Comparison of ENCODE assay signal across 16 mouse cellular contexts in genomic region chr1:33673158-33673960, GRCm38 (mm10). TPM values are rescaled to one million over a fixed set of nuclear protein-coding genes. Genes with fewer than 3 reads are reported as not detected.
DNase-seq lines count a peak whose midpoint lies in the region; ATAC-seq and TF ChIP-seq lines count a peak whose summit lies in the region.
"Had no signal": no experiment of that assay in that cellular context is flagged by ENCODE, and none has a peak within 500 bp of the region (broad histone marks: within the 10 kb centered on the region; RNA-seq: fewer than 3 reads in every experiment).

No protein-coding gene starts in this region.

- TF ChIP-seq POLR2A in myocyte (IDR thresholded peaks at IDR 0.05; ENCODE audit: insufficient read length, low read depth): no peak

- H3K9ac ChIP-seq in neural tube, embryonic 15.5 days (replicated peaks): no peak overlapping the region
- no peak overlapping the region for H3K9ac ChIP-seq in forebrain, postnatal 0 days
- H3K9ac ChIP-seq: embryonic facial prominence, embryonic 15.5 days; liver, embryonic 12.5 days; midbrain, embryonic 15.5 days had no signal

- no peak overlapping the region for H3K27ac ChIP-seq in heart, embryonic 10.5 days
- H3K27ac ChIP-seq in neural tube, embryonic 15.5 days (replicated peaks): no peak overlapping the region
- H3K27ac ChIP-seq in forebrain, postnatal 0 days (ENCODE audit: low read depth, low read length): no peak overlapping the region
- H3K27ac ChIP-seq: embryonic facial prominence, embryonic 15.5 days; hindbrain, embryonic 10.5 days; liver, embryonic 12.5 days; midbrain, embryonic 15.5 days had no signal

- no peaks in the 10 kb centered on the region for H3K9me3 ChIP-seq in heart, embryonic 10.5 days
- no peaks in the 10 kb centered on the region for H3K9me3 ChIP-seq in neural tube, embryonic 15.5 days (replicated peaks)
- no peaks in the 10 kb centered on the region for H3K9me3 ChIP-seq in forebrain, postnatal 0 days (ENCODE audit: low read length)
- H3K9me3 ChIP-seq: embryonic facial prominence, embryonic 15.5 days; hindbrain, embryonic 10.5 days; liver, embryonic 12.5 days; midbrain, embryonic 15.5 days had no signal

- H3K36me3 ChIP-seq in heart, embryonic 10.5 days: no peaks in the 10 kb centered on the region
- H3K36me3 ChIP-seq in myocyte (ENCODE audit: control insufficient read depth, insufficient read depth): no peaks in the 10 kb centered on the region
- H3K36me3 ChIP-seq in neural tube, embryonic 15.5 days: no peaks in the 10 kb centered on the region
- no peaks in the 10 kb centered on the region for H3K36me3 ChIP-seq in forebrain, postnatal 0 days (ENCODE audit: insufficient read depth)
- H3K36me3 ChIP-seq: embryonic facial prominence, embryonic 15.5 days; hindbrain, embryonic 10.5 days; liver, embryonic 12.5 days; midbrain, embryonic 15.5 days had no signal

- peak overlapping the region; percentile 53 for H3K4me2 ChIP-seq in myocyte (ENCODE audit: low read depth)
- no peak overlapping the region for H3K4me2 ChIP-seq in neural tube, embryonic 15.5 days
- H3K4me2 ChIP-seq in forebrain, postnatal 0 days (ENCODE audit: low read depth): no peak overlapping the region
- H3K4me2 ChIP-seq: embryonic facial prominence, embryonic 15.5 days; liver, embryonic 12.5 days; midbrain, embryonic 15.5 days had no signal

- no peak for ATAC-seq in neural tube, embryonic 15.5 days (ENCODE audit: low FRiP score)
- ATAC-seq in forebrain, postnatal 0 days: no peak
- ATAC-seq: CD4-positive, CD25-positive, alpha-beta regulatory T cell, adult 4 months; forebrain, embryonic 14.5 days; inflammation-experienced regulatory T-cells, adult 6 months; liver, embryonic 12.5 days; midbrain, embryonic 15.5 days had no signal

- H3K4me1 ChIP-seq in heart, embryonic 10.5 days: no peaks in the 10 kb centered on the region
- H3K4me1 ChIP-seq in neural tube, embryonic 15.5 days: peaks cover 8% of the 10 kb centered on the region
- H3K4me1 ChIP-seq in forebrain, postnatal 0 days (ENCODE audit: insufficient read depth): no peaks in the 10 kb centered on the region

- 75% methylated on average over 17 of the region's 17 CpGs for WGBS in heart, embryonic 10.5 days
- WGBS in neural tube, embryonic 15.5 days: 75% methylated on average over 17 of the region's 17 CpGs
- 76% methylated on average over 17 of the region's 17 CpGs for WGBS in forebrain, postnatal 0 days

- DNase-seq in heart, adult 18-20 months: peak; percentile 50 to 66
- no peak for DNase-seq in heart, embryonic 10.5 days (ENCODE audit: low spot score)
- DNase-seq in Muller cell, postnatal 12 days (ENCODE audit: inconsistent ontology term): peak; percentile 38
- peak; percentile 68 for DNase-seq in heart, adult 8-10 months (ENCODE audit: low spot score)
- DNase-seq in spleen, postnatal 10 days (ENCODE audit: low spot score in 2 of 2): no peak
- DNase-seq in forebrain, postnatal 0 days: no peak
- DNase-seq: gastrocnemius, postnatal 36 days had no signal

- H3K27me3 ChIP-seq in heart, embryonic 10.5 days (ENCODE audit: insufficient read depth, poor library complexity, severe bottlenecking): no peaks in the 10 kb centered on the region
- no peaks in the 10 kb centered on the region for H3K27me3 ChIP-seq in myocyte (ENCODE audit: control insufficient read depth, insufficient read depth, insufficient read length)
- no peaks in the 10 kb centered on the region for H3K27me3 ChIP-seq in neural tube, embryonic 15.5 days (replicated peaks)
- no peaks in the 10 kb centered on the region for H3K27me3 ChIP-seq in forebrain, postnatal 0 days (ENCODE audit: insufficient read depth, low read length)
- H3K27me3 ChIP-seq: embryonic facial prominence, embryonic 15.5 days; midbrain, embryonic 15.5 days had no signal

- no peaks in the 10 kb centered on the region for H3K79me2 ChIP-seq in myocyte (ENCODE audit: control insufficient read depth, insufficient read depth)

- no peak overlapping the region for H3ac ChIP-seq in myocyte (ENCODE audit: control insufficient read depth, insufficient read length)

- no peak for TF ChIP-seq CTCF in forebrain, postnatal 0 days (IDR thresholded peaks at IDR 0.05; ENCODE audit: low read depth)

- H3K4me3 ChIP-seq in heart, embryonic 10.5 days: no peak overlapping the region
- no peak overlapping the region for H3K4me3 ChIP-seq in myocyte
- no peak overlapping the region for H3K4me3 ChIP-seq in neural tube, embryonic 15.5 days (replicated peaks)
- H3K4me3 ChIP-seq in forebrain, postnatal 0 days (ENCODE audit: low read depth, low read length): no peak overlapping the region
- H3K4me3 ChIP-seq: embryonic facial prominence, embryonic 15.5 days; hindbrain, embryonic 10.5 days; liver, embryonic 12.5 days; midbrain, embryonic 15.5 days had no signal

TF ChIP-seq in myocyte, 11 proteins besides CTCF, POLR2A, EP300 and RAD21:
- TF ChIP-seq MYOD1 (IDR thresholded peaks at IDR 0.05; ENCODE audit: control insufficient read depth in 1 of 3, insufficient read length in 2 of 3, low read depth in 2 of 3) (peak in 1 of 3 experiments; percentile 29), E2F4 (IDR thresholded peaks at IDR 0.05; ENCODE audit: insufficient read depth) (no peak), MYOG (IDR thresholded peaks at IDR 0.05; ENCODE audit: control insufficient read depth in 1 of 3, insufficient read depth in 1 of 3, insufficient read length in 2 of 3, low read depth in 2 of 3) (no peak), SRF (IDR thresholded peaks at IDR 0.05; ENCODE audit: control insufficient read depth, insufficient read length, low read depth) (peak; percentile 24)

RNA-seq across cellular contexts. Expression of gene Prim2, which starts 3.8 kb away (rescaled TPM):
- 1 to 10 TPM; 1.7 to 2.8 TPM for total RNA-seq in heart, adult 18-20 months (2021)
- 30.1 and 35.0 TPM in 2 replicates for polyA plus RNA-seq in heart, embryonic 10.5 days (2016; fragmentation: Nextera tagmentation; extraction: Ambion mirVana)
- 1 to 10 TPM; 1.5 to 2.4 (median 1.8) TPM for total RNA-seq in heart, adult 8-10 months (2022)
- 8.2 TPM for polyA plus RNA-seq in myocyte (2012; fragmentation: generic; extraction: Trizol)
- polyA plus RNA-seq in neural tube, embryonic 15.5 days (2015; fragmentation: Nextera tagmentation; extraction: Ambion mirVana): 21.3 and 28.0 TPM in 2 replicates
- 26.9 and 33.4 TPM in 2 replicates for total RNA-seq in forebrain, postnatal 0 days (2014; rRNA removed)
- 17.8 and 18.3 TPM in 2 replicates for polyA plus RNA-seq in forebrain, postnatal 0 days (2015; fragmentation: Nextera tagmentation; extraction: Ambion mirVana)

RNA-seq across cellular contexts. Expression of gene Rab23, which starts 46.3 kb away (rescaled TPM):
- 10 to 100 TPM in 1 of 2 experiments, 1 to 10 TPM in 1; 7.8 to 10.4 TPM for total RNA-seq in heart, adult 18-20 months (2021)
- 16.1 and 18.1 TPM in 2 replicates for polyA plus RNA-seq in heart, embryonic 10.5 days (2016; fragmentation: Nextera tagmentation; extraction: Ambion mirVana)
- 10 to 100 TPM in 1 of 4 experiments, 1 to 10 TPM in 3; 6.2 to 10.6 (median 6.8) TPM for total RNA-seq in heart, adult 8-10 months (2022)
- polyA plus RNA-seq in myocyte (2012; fragmentation: generic; extraction: Trizol): 8.7 TPM
- 31.1 and 32.4 TPM in 2 replicates for polyA plus RNA-seq in neural tube, embryonic 15.5 days (2015; fragmentation: Nextera tagmentation; extraction: Ambion mirVana)
- 9.0 and 13.8 TPM in 2 replicates for total RNA-seq in forebrain, postnatal 0 days (2014; rRNA removed)
- polyA plus RNA-seq in forebrain, postnatal 0 days (2015; fragmentation: Nextera tagmentation; extraction: Ambion mirVana): 21.1 and 25.4 TPM in 2 replicates

Comparison
In these comparisons a context has a peak if more than half of its experiments do, and no peak if none do; other contexts are left out.
1. DNase-seq: peak in heart, adult 18-20 months (2 of 2), Muller cell, postnatal 12 days (single experiment) and heart, adult 8-10 months (single experiment); none in heart, embryonic 10.5 days (single experiment), spleen, postnatal 10 days (0 of 2) and forebrain, postnatal 0 days (single experiment).